Mouse (Mus musculus) WW6 (cell line): ENCODE measurements around the gene Kcnk13.
A peak's percentile ranks its signal among the peaks of the same experiment; 100 is the strongest.
"Not testable (repeated sequence)": the region's sequence is repeated elsewhere in the genome, so short reads cannot be mapped to it uniquely, and the experiment has no call there.

ENCODE experiments used
- DNase-seq: peaks from one replicate; pipeline ENCODE4 v3.0.0-alpha.2; 2013; ENCODE audit warnings: low read depth, low spot score

Gene Kcnk13

DNA sequence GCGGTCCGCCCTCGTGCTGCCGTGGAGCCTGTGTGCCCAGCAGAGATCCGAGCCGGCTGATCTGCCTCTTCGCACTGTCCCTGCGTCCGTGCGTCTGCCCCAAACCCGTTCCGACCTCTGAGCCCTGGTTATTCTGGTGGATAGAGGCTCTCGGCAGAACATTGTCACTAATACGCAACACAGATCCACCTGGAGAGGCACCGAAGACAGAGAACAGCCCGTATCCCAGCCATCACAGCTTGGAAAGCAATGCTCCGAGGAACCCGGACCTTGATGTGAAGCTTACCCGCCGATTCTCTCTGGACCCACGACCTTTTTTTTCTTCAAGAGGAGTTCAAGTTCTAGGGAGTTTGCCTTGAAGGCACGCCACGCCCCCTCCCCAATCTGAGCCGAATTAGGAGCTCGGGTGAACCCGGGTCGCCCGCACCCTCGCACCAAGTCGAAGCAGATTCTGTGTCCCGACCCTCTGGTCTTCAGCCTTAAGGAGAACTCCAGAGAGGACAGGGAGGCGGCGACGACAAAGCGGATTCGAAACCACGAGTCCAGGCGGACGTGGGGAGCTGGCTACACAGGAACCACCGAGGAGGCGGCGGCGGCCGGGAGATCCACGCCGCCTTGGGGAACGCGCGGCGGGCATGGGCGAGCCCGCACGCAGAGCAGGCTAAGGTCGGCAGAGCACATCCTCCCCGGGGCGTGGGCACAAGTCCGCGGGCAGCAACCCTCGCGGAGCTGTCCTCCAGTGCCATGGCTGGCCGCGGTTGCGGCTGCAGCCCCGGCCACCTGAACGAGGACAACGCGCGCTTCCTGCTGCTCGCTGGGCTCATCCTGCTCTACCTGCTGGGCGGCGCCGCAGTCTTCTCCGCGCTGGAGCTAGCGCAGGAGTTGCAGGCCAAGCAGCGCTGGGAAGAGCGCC lies 1.2 kb downstream of the Kcnk13 start:
- no peak for DNase-seq

GRCm38 (mm10) chr12:99966116-99966770 lies 1.9 kb downstream of the Kcnk13 start:
- DNase-seq: no peak

GRCm38 (mm10) chr12:99966881-99967363 lies 2.6 kb downstream of the Kcnk13 start:
- DNase-seq: no peak

- no peak for DNase-seq
Observed at GRCm38 (mm10) chr12:99969906-99970305, 5.6 kb downstream of the Kcnk13 start.

DNA sequence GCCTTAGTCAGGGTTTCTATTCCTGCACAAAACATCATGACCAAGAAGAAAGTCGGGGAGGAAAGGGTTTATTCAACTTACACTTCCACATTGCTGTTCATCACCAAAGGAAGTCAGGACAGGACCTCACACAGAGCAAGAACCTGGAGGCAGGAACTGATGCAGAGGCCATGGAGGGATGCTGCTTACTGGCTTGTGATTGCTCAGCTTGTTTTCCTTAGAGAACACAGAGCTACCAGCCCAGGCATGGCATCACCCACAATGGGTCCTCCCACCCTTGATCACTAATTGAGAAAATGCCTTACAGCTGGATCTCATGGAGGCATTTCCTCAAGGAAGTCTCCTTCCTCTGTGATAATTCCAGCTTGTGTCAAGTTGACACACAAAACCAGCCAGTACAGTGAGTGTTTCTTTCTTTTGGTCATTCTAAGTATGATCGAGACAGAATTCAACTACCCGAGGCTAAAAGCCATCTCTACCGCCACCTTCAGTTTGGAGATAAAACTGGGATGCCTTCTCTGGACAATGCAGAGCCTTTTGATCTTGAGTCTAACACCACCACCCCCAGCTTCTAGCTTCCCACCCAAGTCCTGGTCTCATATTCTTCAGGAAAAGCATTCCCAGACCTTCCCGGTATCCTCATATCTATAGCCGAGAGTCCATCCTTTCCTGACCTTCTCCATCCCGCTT lies 7.1 kb downstream of the Kcnk13 start:
- not testable (repeated sequence) for DNase-seq

GRCm38 (mm10) chr12:99972825-99973224 lies 8.5 kb downstream of the Kcnk13 start:
- DNase-seq: peak; percentile 75

DNA sequence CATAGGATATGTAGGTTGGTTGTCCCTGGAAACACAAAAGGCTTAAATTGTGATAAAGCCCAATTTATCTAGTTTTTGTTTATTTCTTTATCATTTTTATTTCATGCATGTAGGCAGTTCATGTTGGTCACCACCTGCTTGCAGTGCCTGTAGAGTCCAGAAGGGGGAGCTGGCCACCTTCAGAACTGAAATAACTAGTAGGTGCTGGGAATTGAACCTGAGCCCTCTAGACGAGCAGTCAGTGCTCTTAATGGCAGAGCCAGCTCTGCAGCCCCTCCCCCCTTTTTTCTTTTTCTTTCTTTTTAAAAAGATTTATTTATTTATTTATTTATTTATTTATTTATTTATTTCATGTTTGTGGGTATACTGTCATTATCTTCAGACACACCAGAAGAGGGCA lies 9.4 kb downstream of the Kcnk13 start:
- no peak for DNase-seq

DNA sequence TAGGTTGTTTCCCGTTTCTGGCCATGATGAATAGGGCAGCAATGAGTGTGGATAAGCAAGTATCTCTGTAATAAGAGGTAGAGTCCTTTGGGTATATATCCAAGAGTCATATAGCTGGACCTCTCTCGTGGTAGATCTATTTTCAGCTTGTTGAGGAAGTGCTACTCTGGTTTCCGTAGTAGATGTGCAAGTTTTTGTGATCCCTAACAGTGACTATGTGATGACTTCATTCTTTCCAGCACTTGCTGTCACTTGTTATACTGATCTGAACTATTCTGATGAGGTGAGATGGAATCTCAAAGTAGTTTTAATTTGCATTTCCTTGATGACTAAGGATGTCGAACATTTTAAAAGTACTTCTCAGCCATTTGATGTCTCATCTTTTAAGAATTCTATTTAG lies 15.2 kb downstream of the Kcnk13 start:
- no peak for DNase-seq

DNA sequence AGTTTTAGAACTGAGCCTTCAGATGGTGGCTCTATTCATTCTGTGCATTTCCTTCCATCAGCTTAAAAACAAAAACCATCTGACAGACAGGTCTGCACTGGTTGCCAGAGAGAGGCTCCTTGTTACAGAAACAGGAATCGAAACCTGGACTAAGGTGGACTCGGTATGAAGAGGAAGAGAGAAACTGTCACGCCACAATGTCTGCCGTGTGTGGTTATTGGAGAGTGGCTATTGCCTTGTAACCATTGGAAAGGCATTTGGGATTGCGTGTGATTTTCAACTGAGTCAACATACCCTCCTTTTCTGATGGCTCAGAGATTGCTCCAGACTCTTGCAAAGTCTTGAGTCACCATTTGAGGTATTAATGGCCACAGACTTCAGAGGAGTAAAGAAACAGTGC lies 22.5 kb downstream of the Kcnk13 start:
- DNase-seq: no peak

DNA sequence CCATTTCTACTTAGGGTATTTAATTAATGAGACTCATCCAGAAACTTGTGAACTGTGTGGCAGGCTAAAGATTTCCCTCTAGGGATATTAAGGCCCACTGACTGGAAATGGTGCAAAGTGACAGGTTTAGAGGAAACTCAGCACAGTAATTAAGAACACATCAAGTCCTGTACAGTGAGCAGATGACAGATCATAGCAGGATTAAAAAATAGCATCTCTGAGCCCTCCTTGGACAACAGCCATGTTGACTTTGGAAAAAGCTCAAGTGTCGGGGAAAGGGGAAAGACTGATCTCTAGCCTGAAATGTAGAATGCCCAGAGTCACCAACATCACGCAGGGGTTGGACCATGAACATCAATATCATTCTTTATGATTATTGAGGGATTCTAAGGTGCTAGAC lies 23.8 kb downstream of the Kcnk13 start:
- DNase-seq: no peak

GRCm38 (mm10) chr12:99992362-99992862 lies 28.1 kb downstream of the Kcnk13 start:
- DNase-seq: no peak

DNA sequence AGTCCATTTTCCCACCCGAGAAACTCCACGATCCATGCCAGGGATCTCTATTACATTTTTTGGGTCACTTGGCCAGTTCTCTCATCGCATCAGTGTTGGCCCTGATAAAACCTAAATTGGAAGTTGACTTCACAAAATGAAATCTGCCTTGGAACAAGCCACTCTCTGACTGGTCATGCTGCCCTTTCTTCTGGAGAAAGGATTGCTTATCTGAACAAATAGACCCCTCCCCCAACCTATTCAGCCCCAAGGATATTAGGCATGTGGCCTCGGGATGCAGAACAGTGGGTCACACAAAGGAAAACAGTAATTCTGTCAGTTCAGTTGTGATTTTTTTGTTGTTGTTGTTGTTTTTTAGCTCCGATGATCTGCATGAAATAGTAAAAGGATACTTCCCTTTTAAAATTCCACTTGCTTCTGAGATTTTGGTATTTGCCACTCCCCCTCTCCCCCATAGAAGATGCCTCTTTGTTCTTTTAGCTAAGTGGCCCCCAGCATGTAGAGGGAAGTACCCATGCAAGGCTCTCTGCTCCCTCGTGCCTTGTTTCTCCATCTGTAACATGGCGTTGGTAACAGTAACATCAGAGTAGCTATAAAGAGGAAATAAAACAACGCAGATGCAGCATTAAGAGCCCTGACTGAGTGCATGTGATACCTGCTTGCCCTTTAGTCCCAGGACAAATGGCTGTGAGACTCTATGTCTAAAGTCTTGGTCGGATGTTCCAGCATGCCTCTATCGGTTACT lies 29.0 kb downstream of the Kcnk13 start:
- DNase-seq: no peak

- DNase-seq: no peak
Observed at GRCm38 (mm10) chr12:99995951-99996350, 31.7 kb downstream of the Kcnk13 start.

- DNase-seq: no peak
Observed at GRCm38 (mm10) chr12:99999726-100000125, 35.4 kb downstream of the Kcnk13 start.

DNA sequence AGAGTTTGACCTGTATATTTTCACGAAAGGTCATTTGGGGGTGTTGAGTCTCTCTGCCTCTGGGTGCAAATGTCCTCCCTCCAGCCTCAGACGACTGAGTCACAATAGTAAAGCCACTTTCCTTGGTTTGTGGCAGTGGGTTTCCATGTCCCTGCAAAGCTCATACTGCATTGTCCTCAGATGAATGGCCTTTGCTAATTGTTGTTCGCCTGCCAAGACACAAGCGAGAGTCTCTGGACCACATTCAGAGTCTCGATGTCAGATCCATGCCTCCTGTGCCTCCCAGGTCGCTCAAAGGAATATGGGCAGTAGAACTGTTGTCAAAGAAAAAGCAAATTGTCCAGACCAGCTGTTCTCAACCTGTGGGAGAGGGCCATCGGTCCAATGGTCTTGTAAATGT lies 36.1 kb downstream of the Kcnk13 start:
- no peak for DNase-seq

GRCm38 (mm10) chr12:100001246-100001645 lies 36.9 kb downstream of the Kcnk13 start:
- no peak for DNase-seq

GRCm38 (mm10) chr12:100001910-100002309 lies 37.6 kb downstream of the Kcnk13 start:
- no peak for DNase-seq

DNA sequence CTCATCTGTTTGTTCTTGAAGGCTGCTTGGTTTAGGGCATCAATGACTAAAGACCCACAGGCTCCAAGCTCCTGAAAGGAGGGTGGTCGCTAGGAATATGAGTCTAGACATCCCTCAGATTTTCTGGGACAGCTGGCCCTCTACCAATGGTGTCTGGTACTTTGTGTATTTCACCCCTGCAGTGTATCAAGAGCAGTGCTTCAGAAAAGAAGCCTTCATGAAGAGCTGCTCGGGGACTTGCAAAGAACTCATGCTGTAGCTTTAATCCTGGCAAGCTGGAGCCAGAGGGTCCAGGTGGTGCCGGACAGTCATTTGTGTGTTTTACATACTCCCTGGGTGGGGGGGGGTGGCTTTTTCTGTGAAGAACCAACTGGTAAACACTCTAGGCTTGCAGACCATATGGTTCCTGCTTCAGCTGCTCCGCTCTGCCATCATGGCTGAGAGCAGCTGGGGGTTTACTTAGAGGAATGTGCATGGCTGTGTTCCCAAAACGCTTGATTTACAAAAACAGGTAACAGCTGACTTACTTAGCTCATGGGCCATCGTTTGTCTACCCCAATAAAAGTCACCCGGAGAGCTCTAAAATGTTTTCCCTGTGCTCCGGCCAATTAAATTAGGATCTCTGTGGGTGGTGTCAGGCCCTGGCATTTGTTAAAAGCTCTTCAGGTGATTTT lies 38.8 kb downstream of the Kcnk13 start:
- DNase-seq: no peak

DNA sequence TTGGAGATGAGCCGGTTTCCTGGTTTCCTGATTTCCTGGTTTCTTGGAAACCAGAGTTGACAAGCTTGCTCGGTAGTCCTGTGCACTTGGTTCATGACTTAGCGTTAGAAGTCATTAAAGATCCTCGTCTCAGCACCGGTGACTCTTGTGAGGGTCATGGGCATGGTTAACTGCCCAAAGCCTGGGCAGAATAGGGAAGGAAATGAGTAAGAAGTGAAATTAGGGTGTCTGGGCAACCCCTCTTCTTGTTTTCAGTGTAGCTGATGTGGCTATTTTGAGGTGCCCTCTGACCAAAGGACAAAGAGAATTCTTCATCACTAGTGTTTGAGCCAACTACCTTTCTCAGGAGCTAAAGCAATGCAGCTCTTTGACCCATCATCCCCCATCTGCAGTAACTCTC lies 41.0 kb downstream of the Kcnk13 start:
- DNase-seq: no peak

GRCm38 (mm10) chr12:100006681-100007080 lies 42.4 kb downstream of the Kcnk13 start:
- DNase-seq: no peak

DNA sequence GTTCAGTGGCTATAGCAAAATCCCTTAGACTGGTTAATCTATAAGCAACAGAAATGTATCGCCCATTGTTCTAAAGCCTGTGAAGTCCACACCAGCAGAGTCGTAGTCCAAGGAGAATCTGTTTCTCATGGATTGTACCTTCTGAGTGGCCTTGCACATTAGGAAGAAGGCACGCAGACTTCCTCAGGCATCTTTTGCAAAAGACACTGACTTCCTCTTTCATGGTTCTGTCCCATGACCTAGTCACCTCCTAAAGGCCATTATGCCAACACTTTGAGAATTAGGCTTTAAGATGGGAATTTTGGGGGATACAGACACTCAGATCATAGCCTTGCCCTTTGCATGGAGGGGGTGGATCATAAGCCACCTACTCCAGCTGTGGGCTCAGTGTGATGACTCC lies 48.5 kb downstream of the Kcnk13 start:
- DNase-seq: no peak
